Mouse (Mus musculus) liver, embryonic 14.5 days (tissue): Measurements from ENCODE around the gene Zranb1.

Experiments
- CTCF ChIP-seq: IDR thresholded peaks from 2 replicates; pipeline ENCODE4 v1.5.1; 2016; ENCODE audit warnings: antibody characterized with exemption, low read depth, control low read depth
- EP300 ChIP-seq: IDR thresholded peaks from 2 replicates; pipeline ENCODE4 v1.6.1; 2016; ENCODE audit warnings: antibody characterized with exemption, low read depth

DNA sequence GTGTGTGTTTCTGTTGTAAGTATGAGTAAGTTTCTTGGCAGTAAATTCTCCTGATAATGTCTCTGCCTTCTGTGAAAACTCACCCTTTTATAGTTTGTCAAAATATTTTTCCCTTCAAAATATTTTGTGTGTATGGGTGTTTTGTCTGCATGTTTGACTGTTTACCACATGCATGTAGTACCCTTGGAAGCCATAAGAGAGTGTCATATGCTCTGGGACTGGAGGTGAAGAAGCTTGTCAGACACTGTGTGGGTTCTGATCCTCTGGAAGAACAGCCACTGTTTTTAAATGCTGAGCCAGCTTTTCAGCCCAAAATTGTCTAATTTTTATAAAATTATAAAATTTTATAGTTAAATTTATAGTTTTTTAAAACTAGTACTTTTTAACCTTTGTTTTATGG lies 3.8 kb downstream of the Zranb1 start:
- peak; percentile 11; the same call in 1 of the 2 replicates for TF ChIP-seq CTCF
- no peak for TF ChIP-seq EP300
